Mouse (Mus musculus) lung, adult 10 weeks (tissue): ENCODE measurements around the gene Cdk14. TPM values are rescaled to one million over a fixed set of nuclear protein-coding genes. Genes with fewer than 3 reads are reported as not detected.

Experiments used
- polyA plus RNA-seq: library from polyadenylated mRNA; stranded (reverse); fragments of 350-450 nt; fragmentation: Illumina TruSeq; extraction: RNeasy Lipid Tissue Mini Kit (QIAGEN cat#74804); gene quantifications from one replicate; pipeline ENCODE4 v1.2.3, GENCODE M21; 2014; ENCODE audit warnings: low read depth, low replicate concordance; ENCODE audit not compliant: insufficient read depth

Gene Cdk14
- polyA plus RNA-seq, result 14.2 TPM

GRCm38 (mm10) chr5:5419992-5420455 is at the start of gene Cdk14:
Cdk14 (minus strand) TSS chr5:5420312.

DNA sequence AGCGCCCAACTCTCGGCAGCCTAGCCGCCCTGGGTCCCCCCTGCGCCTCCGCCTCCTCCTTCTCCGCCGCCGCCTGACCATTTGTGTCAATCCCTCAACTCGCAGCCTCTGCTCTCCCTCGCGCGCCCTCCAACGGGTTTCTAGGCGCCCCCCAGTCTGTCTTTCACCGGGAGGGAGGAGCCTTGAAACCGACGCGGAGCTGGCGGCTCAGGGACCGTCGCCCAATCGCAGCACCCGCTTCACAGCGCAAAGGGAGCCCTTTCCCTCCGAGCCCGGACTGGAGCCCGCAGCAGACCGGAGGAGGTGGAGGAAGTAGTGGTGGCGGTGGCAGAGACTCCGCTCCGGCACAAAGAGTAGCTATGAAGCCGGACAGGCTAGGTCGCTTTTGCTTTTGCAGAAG is 662.2 kb downstream of the Cdk14 start, which contains the start of gene Fzd1:
Fzd1 (minus strand) TSS at position 134 of the 400 bp plus-strand sequence.

Other genes with a start within 250 kb of the Cdk14 start
- gene 1700015F17Rik, start 58.8 kb upstream of the Cdk14 start, polyA plus RNA-seq, result not detected
- gene Cldn12, start 94.6 kb upstream of the Cdk14 start, polyA plus RNA-seq, result 10.4 TPM
- gene Gtpbp10, start 139.2 kb upstream of the Cdk14 start, polyA plus RNA-seq, result 8.0 TPM
- gene Gm8773, start 153.5 kb upstream of the Cdk14 start, polyA plus RNA-seq, result not detected
- gene Cfap69, start 243.9 kb upstream of the Cdk14 start, polyA plus RNA-seq, result 9.1 TPM